Mouse (Mus musculus): Measurements from ENCODE around the gene Tceal3. TPM values are rescaled to one million over a fixed set of nuclear protein-coding genes. Genes with fewer than 3 reads are reported as not detected.

The Tceal3 gene
- polyA plus RNA-seq (2015; fragmentation: Nextera tagmentation; extraction: Ambion mirVana), result 4.4 and 5.4 TPM in 2 replicates

GRCm38 (mm10) chrX:136590199-136590896, at the start of gene Tceal3:
Gene Tceal3 (plus strand): TSS chrX:136590842.

GRCm38 (mm10) chrX:136543956-136544355, 46.7 kb upstream of the Tceal3 start, which contains the start of gene Kir3dl2:
Gene Kir3dl2 (minus strand): TSS chrX:136544056.

GRCm38 (mm10) chrX:136707446-136708167, 117.0 kb downstream of the Tceal3 start, which contains the start of gene Tceal1:
Gene Tceal1 (plus strand): TSS chrX:136707982.

Other genes starting within 250 kb of the Tceal3 start
- not detected in 2 replicates for gene Kir3dl1, start 72.8 kb upstream of the Tceal3 start, polyA plus RNA-seq (2015; fragmentation: Nextera tagmentation; extraction: Ambion mirVana)
- not detected in 2 replicates for gene Kir3dl2, start 46.8 kb upstream of the Tceal3 start, polyA plus RNA-seq (2015; fragmentation: Nextera tagmentation; extraction: Ambion mirVana)
- 8.1 and 8.2 TPM in 2 replicates for gene Tceal1, start 117.1 kb downstream of the Tceal3 start, polyA plus RNA-seq (2015; fragmentation: Nextera tagmentation; extraction: Ambion mirVana)
- gene Morf4l2, start 152.8 kb downstream of the Tceal3 start, polyA plus RNA-seq (2015; fragmentation: Nextera tagmentation; extraction: Ambion mirVana), result 314 and 373 TPM in 2 replicates
- gene Glra4, start 189.3 kb downstream of the Tceal3 start, polyA plus RNA-seq (2015; fragmentation: Nextera tagmentation; extraction: Ambion mirVana), result not detected in 2 replicates
- gene Plp1, start 231.8 kb downstream of the Tceal3 start, polyA plus RNA-seq (2015; fragmentation: Nextera tagmentation; extraction: Ambion mirVana), result 4.9 and 5.5 TPM in 2 replicates